Mouse (Mus musculus): ENCODE data around the gene Suv39h2. TPM values are rescaled to one million over a fixed set of nuclear protein-coding genes. Genes with fewer than 3 reads are reported as not detected.

Suv39h2 gene
- total and polyA plus RNA-seq, 3 experiments, result 13.9 to 16.0 TPM; not detected in 1

- no peak for TF ChIP-seq POLR2AphosphoS5 (IDR thresholded peaks at IDR 0.05; ENCODE audit: borderline replicate concordance, low read depth, low read length)
- TF ChIP-seq MAX (IDR thresholded peaks at IDR 0.05; ENCODE audit: low read length), result 0 out of 2 replicates have a peak, but pooled peaks have one; percentile 54
- peak; percentile 35; the same call in 1 of the 2 replicates for TF ChIP-seq POLR2AphosphoS2 (IDR thresholded peaks at IDR 0.05; ENCODE audit: low read length)
- TF ChIP-seq MAFK (IDR thresholded peaks at IDR 0.05; ENCODE audit: borderline replicate concordance, low read depth, low read length), result no peak
Measured at GRCm38 (mm10) chr2:3423841-3424578, 50.8 kb downstream of the Suv39h2 start, which contains the start of gene Dclre1c (continued).

GRCm38 (mm10) chr2:3422548-3422947 is 52.3 kb downstream of the Suv39h2 start, which contains the start of gene Meig1:
Gene Meig1, minus strand, starts transcription at chr2:3422648.
- Histone ChIP-seq H3K36me3 (ENCODE audit: control insufficient read depth in 1 of 2, insufficient read depth in 2 of 2, low read length in 2 of 2) (peaks cover 0 to 14% of the 10 kb centered on the region in 2 experiments; a peak in 2 of 4 replicates), H3K4me1 (ENCODE audit: control insufficient read depth in 1 of 2, insufficient read depth in 2 of 2, low read length in 2 of 2) (peaks cover 2 to 14% of the 10 kb centered on the region in 2 experiments; a peak in 3 of 4 replicates), H3K79me2 (ENCODE audit: control insufficient read depth, insufficient read depth, low read length, poor library complexity) (peaks cover 7% of the 10 kb centered on the region), H3K9ac (ENCODE audit: control insufficient read depth, low read depth, low read length, poor library complexity, severe bottlenecking) (peak within 1 kb of the TSS; percentile 42), H3K4me3 (ENCODE audit: control insufficient read depth in 1 of 2, insufficient read depth in 1 of 2, low read depth in 2 of 2, low read length in 2 of 2) (peak within 1 kb of the TSS; percentile 46 to 58), H3K27ac (ENCODE audit: control insufficient read depth, low read depth, low read length) (peak within 1 kb of the TSS; percentile 19), H3K27me3 (ENCODE audit: control insufficient read depth in 1 of 2, insufficient read depth in 2 of 2, low read length in 2 of 2) (no peaks in the 10 kb centered on the region), H3K9me3 (replicated peaks; ENCODE audit: insufficient read depth, low read length) (no peaks in the 10 kb centered on the region)
- no peak for TF ChIP-seq GABPA (IDR thresholded peaks at IDR 0.05; ENCODE audit: low read depth, low read length)
- TF ChIP-seq POLR2AphosphoS5 (IDR thresholded peaks at IDR 0.05; ENCODE audit: borderline replicate concordance, low read depth, low read length), result no peak
- no peak for TF ChIP-seq POLR2AphosphoS2 (IDR thresholded peaks at IDR 0.05; ENCODE audit: low read length)
- no peak for TF ChIP-seq ZC3H11A (IDR thresholded peaks at IDR 0.05; ENCODE audit: low read depth, low read length)
- no peak for DNase-seq (ENCODE audit: low read depth, low spot score)

- H3K27ac ChIP-seq (ENCODE audit: control insufficient read depth, low read depth, low read length), result no peak overlapping the region
Measured at GRCm38 (mm10) chr2:3420157-3420556, 54.7 kb downstream of the Suv39h2 start.

More at GRCm38 (mm10) chr2:3420157-3420556, 54.7 kb downstream of the Suv39h2 start:
- no peak overlapping the region for H3K4me3 ChIP-seq (ENCODE audit: control insufficient read depth in 1 of 2, insufficient read depth in 1 of 2, low read depth in 2 of 2, low read length in 2 of 2)
- no peak overlapping the region for H3K9ac ChIP-seq (ENCODE audit: control insufficient read depth, low read depth, low read length, poor library complexity, severe bottlenecking)
- H3K36me3 ChIP-seq (ENCODE audit: control insufficient read depth in 1 of 2, insufficient read depth in 2 of 2, low read length in 2 of 2), result peaks cover 0 to 12% of the 10 kb centered on the region in 2 experiments; a peak in 2 of 4 replicates
- H3K27me3 ChIP-seq (ENCODE audit: control insufficient read depth in 1 of 2, insufficient read depth in 2 of 2, low read length in 2 of 2), result no peaks in the 10 kb centered on the region
- TF ChIP-seq GABPA (IDR thresholded peaks at IDR 0.05; ENCODE audit: low read depth, low read length) (no peak), JUND (IDR thresholded peaks at IDR 0.05; ENCODE audit: low read depth, low read length) (no peak), ZMIZ1 (IDR thresholded peaks at IDR 0.05; ENCODE audit: low read depth, low read length) (no peak), TBP (IDR thresholded peaks at IDR 0.05; ENCODE audit: low read depth, low read length) (no peak), POLR2A (IDR thresholded peaks at IDR 0.05; ENCODE audit: control insufficient read depth in 1 of 2, insufficient read depth in 1 of 2, low read depth in 1 of 2, low read length in 2 of 2, poor library complexity in 1 of 2) (no peak), MYB (IDR thresholded peaks at IDR 0.05; ENCODE audit: low read depth, low read length) (no peak), SMC3 (IDR thresholded peaks at IDR 0.05; ENCODE audit: low read depth, low read length) (no peak), POLR2AphosphoS5 (IDR thresholded peaks at IDR 0.05; ENCODE audit: borderline replicate concordance, low read depth, low read length) (no peak), MXI1 (IDR thresholded peaks at IDR 0.05; ENCODE audit: low read depth, low read length) (no peak), KAT2A (conservative IDR thresholded peaks at IDR 0.05; ENCODE audit: low read depth, low read length) (no peak), MAFK (IDR thresholded peaks at IDR 0.05; ENCODE audit: borderline replicate concordance, low read depth, low read length) (no peak)
- DNase-seq (ENCODE audit: low read depth, low spot score), result no peak
- H3K4me1 ChIP-seq (ENCODE audit: control insufficient read depth in 1 of 2, insufficient read depth in 2 of 2, low read length in 2 of 2), result peaks cover 2 to 14% of the 10 kb centered on the region in 2 experiments; a peak in 3 of 4 replicates
- no peaks in the 10 kb centered on the region for H3K9me3 ChIP-seq (replicated peaks; ENCODE audit: insufficient read depth, low read length)
- peaks cover 7% of the 10 kb centered on the region for H3K79me2 ChIP-seq (ENCODE audit: control insufficient read depth, insufficient read depth, low read length, poor library complexity)
